Mouse (Mus musculus) 416B (cell line): ENCODE measurements at regions not wholly inside any gene's neighbourhood (a gene's known extent, or its start where the extent isn't known, plus 50 kb on each side); places are given as distances from the start of the nearest gene placed in this dataset.

Experiments used
- DNase-seq: peaks from one replicate; pipeline ENCODE4 v3.0.0; 2011; ENCODE audit warnings: low read depth

DNA sequence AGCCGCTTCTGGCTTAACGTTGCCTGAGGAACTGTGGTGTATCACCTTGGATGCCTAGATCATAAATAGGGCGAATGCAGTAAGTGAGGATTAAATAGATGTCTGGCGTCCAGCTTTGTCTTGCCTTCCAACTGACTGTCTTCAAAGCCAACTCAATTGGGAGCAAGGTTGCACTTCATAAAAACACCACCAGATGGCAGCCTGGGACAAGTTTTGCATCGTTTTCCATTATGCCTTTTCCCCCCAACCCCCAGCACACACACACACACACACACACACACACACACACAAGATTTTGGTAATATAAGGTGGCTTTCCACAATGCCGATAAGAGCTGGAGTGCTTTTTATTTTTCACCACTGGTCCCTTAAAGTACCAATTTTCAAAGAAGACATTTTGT, 209.3 kb downstream of the Mtrr start:
- peak; percentile 0 for DNase-seq
